Mouse (Mus musculus): ENCODE measurements around the gene Vwc2. TPM values are rescaled to one million over a fixed set of nuclear protein-coding genes. Genes with fewer than 3 reads are reported as not detected.

Vwc2 gene
- polyA plus RNA-seq, 1 experiment from 2014 or later, result 1.5 TPM

DNA sequence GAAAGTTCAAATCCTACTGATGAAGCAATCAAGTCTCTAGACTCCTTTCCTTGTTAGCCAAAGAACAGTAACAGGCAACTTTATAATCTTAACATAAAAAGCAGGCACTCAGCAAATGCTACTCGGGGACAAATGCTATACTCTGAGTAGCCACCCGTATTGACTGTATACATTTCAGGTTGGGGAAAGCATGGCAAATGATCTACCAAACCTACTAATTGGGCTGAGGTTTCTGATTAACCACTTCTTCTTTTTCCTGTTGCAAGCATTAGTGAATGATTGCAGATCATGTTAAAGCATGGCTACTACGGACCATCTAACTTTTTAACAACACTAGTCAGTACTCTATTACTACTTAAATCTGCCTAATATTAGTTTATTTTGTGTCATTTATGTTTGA, 169.5 kb downstream of the Vwc2 start:
- no peak for ATAC-seq (ENCODE audit: low FRiP score, low read depth)
- no peaks in the 10 kb centered on the region for H3K4me1 ChIP-seq
- 83% methylated on average over 3 of the region's 3 CpGs for WGBS
- H3K27me3 ChIP-seq (replicated peaks), result no peaks in the 10 kb centered on the region
- H3K9ac ChIP-seq, result no peak overlapping the region
- no peaks in the 10 kb centered on the region for H3K9me3 ChIP-seq
- H3K36me3 ChIP-seq, result no peaks in the 10 kb centered on the region
- no peak overlapping the region for H3K27ac ChIP-seq
- H3K4me2 ChIP-seq (replicated peaks), result no peak overlapping the region
- no peak overlapping the region for H3K4me3 ChIP-seq

All from neural tube, embryonic 12.5 days (tissue).